ENCODE assay signal across 8 mouse cellular contexts in genomic region chr10:18844441-18845286, GRCm38 (mm10). TPM values are rescaled to one million over a fixed set of nuclear protein-coding genes. Genes with fewer than 3 reads are reported as not detected.
DNase-seq lines count a peak whose midpoint lies in the region; ATAC-seq and TF ChIP-seq lines count a peak whose summit lies in the region.

Gene Perp (plus strand): TSS chr10:18845020.

- WGBS in heart, embryonic 10.5 days: 3% methylated on average over 54 of the region's 54 CpGs
- 2% methylated on average over 54 of the region's 54 CpGs for WGBS in kidney, adult 2 months
- WGBS in neural tube, embryonic 13.5 days: 3% methylated on average over 54 of the region's 54 CpGs

- no peaks in the 10 kb centered on the region for H3K9me3 ChIP-seq in heart, embryonic 10.5 days
- H3K9me3 ChIP-seq in neural tube, embryonic 13.5 days: no peaks in the 10 kb centered on the region

- peaks cover 21% of the 10 kb centered on the region; the same call in 1 of the 2 replicates for H3K4me1 ChIP-seq in heart, embryonic 10.5 days
- H3K4me1 ChIP-seq in kidney, adult 2 months (ENCODE audit: control insufficient read depth, insufficient read depth, low read length): peaks cover 5% of the 10 kb centered on the region; the same call in 1 of the 2 replicates
- H3K4me1 ChIP-seq in neural tube, embryonic 13.5 days (replicated peaks): peaks cover 10% of the 10 kb centered on the region

- TF ChIP-seq POLR2A in kidney, adult 2 months (IDR thresholded peaks at IDR 0.05; ENCODE audit: low read depth, low read length): no peak

- peak; percentile 69 for ATAC-seq in common myeloid progenitor, adult 5-6 weeks (replicated peaks; ENCODE audit: low read depth, poor library complexity, severe bottlenecking)
- peak; percentile 92 for ATAC-seq in neural tube, embryonic 13.5 days (ENCODE audit: low read depth)

- peak within 1 kb of the TSS; percentile 71 for H3K9ac ChIP-seq in neural tube, embryonic 13.5 days

- peak within 1 kb of the TSS; percentile 97 for H3K4me2 ChIP-seq in neural tube, embryonic 13.5 days

- H3K36me3 ChIP-seq in heart, embryonic 10.5 days: no peaks in the 10 kb centered on the region
- H3K36me3 ChIP-seq in kidney, adult 2 months (ENCODE audit: control insufficient read depth, insufficient read depth, low read length): no peaks in the 10 kb centered on the region
- H3K36me3 ChIP-seq in neural tube, embryonic 13.5 days: no peaks in the 10 kb centered on the region

- peak within 1 kb of the TSS; percentile 70 for H3K4me3 ChIP-seq in heart, embryonic 10.5 days
- H3K4me3 ChIP-seq in kidney, adult 2 months (ENCODE audit: insufficient read depth, low read depth, low read length): peak within 1 kb of the TSS; percentile 56
- H3K4me3 ChIP-seq in neural tube, embryonic 13.5 days: peak within 1 kb of the TSS; percentile 54

- peak within 1 kb of the TSS; percentile 89 for H3K27ac ChIP-seq in heart, embryonic 10.5 days
- peak within 1 kb of the TSS; percentile 13; the same call in 1 of the 2 replicates for H3K27ac ChIP-seq in kidney, adult 2 months (ENCODE audit: insufficient read depth, low read depth, low read length)
- no peak within 1 kb of the TSS for H3K27ac ChIP-seq in neural tube, embryonic 13.5 days (replicated peaks)

- H3K27me3 ChIP-seq in heart, embryonic 10.5 days (ENCODE audit: insufficient read depth, poor library complexity, severe bottlenecking): peaks cover 37% of the 10 kb centered on the region
- H3K27me3 ChIP-seq in kidney, adult 2 months (replicated peaks; ENCODE audit: control insufficient read depth, insufficient read depth, low read length): no peaks in the 10 kb centered on the region
- H3K27me3 ChIP-seq in neural tube, embryonic 13.5 days: peaks cover 50% of the 10 kb centered on the region

- DNase-seq in right cerebral cortex, postnatal 4 days: peak; percentile 30
- DNase-seq in right cerebral cortex, postnatal 14 days: no peak
- DNase-seq in heart, embryonic 10.5 days (ENCODE audit: low spot score): peak; percentile 83
- peak; percentile 86 for DNase-seq in kidney, adult 2 months
- peak; percentile 79 to 86 for DNase-seq in lung, adult 18-20 months
- peak; percentile 79 to 84 for DNase-seq in urinary bladder, adult 18-20 months (ENCODE audit: low spot score in 2 of 2)

- TF ChIP-seq CTCF in kidney, adult 2 months (conservative IDR thresholded peaks at IDR 0.05; ENCODE audit: insufficient read depth, insufficient read length, low read depth, low read length): peak; percentile 24; the same call in 1 of the 2 replicates

RNA-seq across cellular contexts. Expression of gene Perp, which starts in this region (rescaled TPM):
- 0.92 and 3.6 TPM in 2 replicates for total RNA-seq in common myeloid progenitor, adult 5-6 weeks (2017)
- polyA plus RNA-seq in heart, embryonic 10.5 days (2016; fragmentation: Nextera tagmentation; extraction: Ambion mirVana): 51.5 and 89.4 TPM in 2 replicates
- 56.2 and 76.8 TPM in 2 replicates for polyA plus RNA-seq in kidney, adult 2 months (2012; rRNA removed)
- 5.7 and 7.2 TPM in 2 replicates for polyA plus RNA-seq in neural tube, embryonic 13.5 days (2015; fragmentation: Nextera tagmentation; extraction: Ambion mirVana)
